Mouse (Mus musculus): ENCODE measurements around the gene Qrich1. TPM values are rescaled to one million over a fixed set of nuclear protein-coding genes. Genes with fewer than 3 reads are reported as not detected.

Gene Qrich1
- total RNA-seq, 1 experiment: 152 TPM

DNA sequence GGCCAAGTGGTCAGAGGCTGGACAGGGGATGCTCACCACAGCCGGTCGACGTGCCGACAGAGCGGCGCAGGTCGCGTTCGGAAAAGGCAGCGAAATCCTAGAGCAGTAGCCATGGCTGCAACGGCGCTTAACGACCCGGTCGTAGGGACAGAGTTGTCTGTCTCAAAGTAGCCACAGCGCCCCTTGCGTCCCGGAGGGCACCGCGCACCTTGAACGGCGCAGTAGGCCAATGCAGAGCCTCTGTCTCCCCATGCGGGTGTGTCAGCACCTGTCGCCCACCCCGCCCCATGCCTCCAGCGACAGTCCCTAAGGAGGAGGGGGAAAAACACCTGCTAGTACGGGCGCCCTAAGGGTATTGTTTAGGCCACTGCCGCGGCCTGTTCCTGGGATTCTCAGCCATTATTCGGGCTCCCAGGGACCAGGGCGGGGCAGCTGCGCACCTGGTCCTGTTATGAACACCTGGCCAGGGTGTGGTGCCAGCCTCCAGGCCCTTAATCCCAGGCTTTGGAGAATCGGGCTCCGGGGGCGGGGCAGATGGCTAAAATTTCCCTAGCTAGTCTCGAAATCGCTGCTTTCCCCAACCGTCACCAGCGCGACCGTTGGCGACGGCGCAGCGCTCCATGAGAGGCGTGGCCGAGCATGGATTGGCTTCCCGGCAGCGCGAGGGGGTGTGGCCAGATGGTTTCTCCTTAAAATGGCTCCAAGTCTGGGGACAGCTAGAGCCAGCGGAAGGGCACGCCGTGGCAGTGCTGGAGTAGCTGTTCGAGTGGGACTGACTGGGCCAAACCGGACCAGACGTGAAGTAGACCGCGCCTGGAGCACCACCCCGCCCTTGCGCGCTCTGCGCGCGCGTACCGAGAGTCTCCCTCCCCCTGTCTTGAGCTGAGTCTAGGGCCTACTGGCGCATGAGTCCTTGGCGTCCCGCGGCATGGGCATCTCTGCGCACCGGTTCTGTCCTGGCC, 50.5 kb downstream of the Qrich1 start, which contains the start of gene Ndufaf3:
TSS of gene Ndufaf3 (minus strand) at position 620 of the 962 bp plus-strand sequence.
- H3K36me3 ChIP-seq (ENCODE audit: control insufficient read depth, insufficient read depth, low read length, poor library complexity, severe bottlenecking): peaks cover 46% of the 10 kb centered on the region
- H3K4me1 ChIP-seq (ENCODE audit: control insufficient read depth in 2 of 2, insufficient read depth in 2 of 2, low read length in 2 of 2, poor library complexity in 1 of 2): peaks cover 6 to 11% of the 10 kb centered on the region in 2 experiments; a peak in 2 of 4 replicates
- in situ Hi-C loops (cut with MboI; ENCODE audit: low sequenced_read_pairs in 2 of 2, unreplicated experiment in 2 of 2): no loop called here

DNA sequence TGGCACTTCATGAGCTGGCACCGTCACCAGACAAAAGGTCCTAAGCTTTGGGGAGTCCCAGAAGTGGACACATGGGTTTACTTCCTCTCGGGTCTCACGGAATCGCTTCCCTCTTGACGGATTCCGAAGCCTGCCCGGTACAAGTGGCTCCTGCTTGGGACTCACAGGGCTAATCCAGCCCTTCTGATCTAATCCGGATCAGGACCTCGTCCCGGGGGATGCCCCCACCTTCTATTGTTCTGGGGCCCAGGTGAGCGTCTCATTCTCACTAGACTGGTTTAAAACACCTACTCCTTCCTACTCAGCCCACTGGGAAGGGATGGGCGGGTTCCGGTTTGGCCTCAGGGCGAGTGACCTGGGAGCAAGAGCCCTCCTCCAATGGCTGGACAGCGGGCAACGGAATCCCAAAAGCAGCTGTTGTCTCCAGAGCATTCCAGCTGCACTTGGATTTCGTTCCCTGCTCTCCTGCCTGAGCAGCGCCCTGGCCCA, 51.4 kb downstream of the Qrich1 start:
- Histone ChIP-seq H3K9me3 (ENCODE audit: control insufficient read depth, insufficient read depth, low read depth, low read length) (no peaks in the 10 kb centered on the region), H3K36me3 (ENCODE audit: control insufficient read depth, insufficient read depth, low read length, poor library complexity, severe bottlenecking) (peaks cover 49% of the 10 kb centered on the region), H3K4me1 (ENCODE audit: control insufficient read depth in 2 of 2, insufficient read depth in 2 of 2, low read length in 2 of 2, poor library complexity in 1 of 2) (peaks cover 6 to 11% of the 10 kb centered on the region in 2 experiments; a peak in 2 of 4 replicates), H3K27ac (ENCODE audit: insufficient read depth, low read depth, low read length, poor library complexity, severe bottlenecking) (peak overlapping the region; percentile 82), H3K9ac (ENCODE audit: insufficient read depth, low read depth, low read length, poor library complexity, severe bottlenecking) (peak overlapping the region; percentile 78), H3K4me3 (ENCODE audit: insufficient read depth in 1 of 2, low read depth in 1 of 2, low read length in 2 of 2, poor library complexity in 1 of 2, severe bottlenecking in 1 of 2) (peak overlapping the region; percentile 73 to 82)
- no peak for DNase-seq (ENCODE audit: low read depth, low spot score)
- in situ Hi-C loops (cut with MboI; ENCODE audit: low sequenced_read_pairs in 2 of 2, unreplicated experiment in 2 of 2): no loop called here
- no peak for TF ChIP-seq MAFK (IDR thresholded peaks at IDR 0.05; ENCODE audit: insufficient read depth, low read depth, low read length)
- no peak for TF ChIP-seq ZC3H11A (IDR thresholded peaks at IDR 0.05; ENCODE audit: borderline replicate concordance, low read depth, low read length)
- TF ChIP-seq HCFC1 (IDR thresholded peaks at IDR 0.05; ENCODE audit: borderline replicate concordance, insufficient read depth, low read length): no peak
- no peak for TF ChIP-seq ZNF384 (IDR thresholded peaks at IDR 0.05; ENCODE audit: low read depth, low read length)
- TF ChIP-seq CHD2 (IDR thresholded peaks at IDR 0.05; ENCODE audit: low read depth, low read length): no peak

More for the DNA sequence above, 50.5 kb downstream of the Qrich1 start, which contains the start of gene Ndufaf3:
- TF ChIP-seq ZC3H11A (IDR thresholded peaks at IDR 0.05; ENCODE audit: borderline replicate concordance, low read depth, low read length): no peak
- TF ChIP-seq HCFC1 (IDR thresholded peaks at IDR 0.05; ENCODE audit: borderline replicate concordance, insufficient read depth, low read length): peak; percentile 76; the same call in 1 of the 2 replicates
- 0 out of 2 replicates have a peak, but pooled peaks have one; percentile 1 for TF ChIP-seq MAFK (IDR thresholded peaks at IDR 0.05; ENCODE audit: insufficient read depth, low read depth, low read length)
- TF ChIP-seq ZNF384 (IDR thresholded peaks at IDR 0.05; ENCODE audit: low read depth, low read length): no peak
- peak within 1 kb of the TSS; percentile 73 to 82 for H3K4me3 ChIP-seq (ENCODE audit: insufficient read depth in 1 of 2, low read depth in 1 of 2, low read length in 2 of 2, poor library complexity in 1 of 2, severe bottlenecking in 1 of 2)
- no peaks in the 10 kb centered on the region for H3K9me3 ChIP-seq (ENCODE audit: control insufficient read depth, insufficient read depth, low read depth, low read length)
- DNase-seq (ENCODE audit: low read depth, low spot score): peak; percentile 95
- H3K27ac ChIP-seq (ENCODE audit: insufficient read depth, low read depth, low read length, poor library complexity, severe bottlenecking): peak within 1 kb of the TSS; percentile 82
- H3K9ac ChIP-seq (ENCODE audit: insufficient read depth, low read depth, low read length, poor library complexity, severe bottlenecking): peak within 1 kb of the TSS; percentile 83

DNA sequence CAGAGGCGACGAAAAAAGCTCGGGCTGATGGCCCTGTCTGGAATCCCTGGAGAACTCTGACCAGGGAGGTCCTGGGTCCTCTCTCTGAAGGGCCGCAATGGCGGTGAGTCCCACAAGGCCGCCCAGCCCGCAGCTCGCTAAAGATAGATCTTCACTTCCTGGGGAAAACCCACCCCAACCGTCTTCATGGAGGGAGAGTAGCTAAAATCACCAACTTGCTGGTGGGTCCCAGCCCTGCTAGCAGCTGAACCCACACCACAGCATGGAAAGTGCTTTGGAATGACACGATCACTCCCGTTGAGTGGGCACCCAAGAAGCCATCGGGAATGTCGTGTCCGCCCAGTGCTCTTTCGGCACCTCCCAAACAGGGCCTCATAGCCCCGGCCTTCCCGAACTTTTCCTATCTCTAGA, 51.9 kb downstream of the Qrich1 start:
- peaks cover 51% of the 10 kb centered on the region for H3K36me3 ChIP-seq (ENCODE audit: control insufficient read depth, insufficient read depth, low read length, poor library complexity, severe bottlenecking)
- H3K4me1 ChIP-seq (ENCODE audit: control insufficient read depth in 2 of 2, insufficient read depth in 2 of 2, low read length in 2 of 2, poor library complexity in 1 of 2): peaks cover 6 to 16% of the 10 kb centered on the region in 2 experiments; a peak in 3 of 4 replicates
- H3K27ac ChIP-seq (ENCODE audit: insufficient read depth, low read depth, low read length, poor library complexity, severe bottlenecking): peak overlapping the region; percentile 65
- no peaks in the 10 kb centered on the region for H3K9me3 ChIP-seq (ENCODE audit: control insufficient read depth, insufficient read depth, low read depth, low read length)
- H3K9ac ChIP-seq (ENCODE audit: insufficient read depth, low read depth, low read length, poor library complexity, severe bottlenecking): peak overlapping the region; percentile 78
- in situ Hi-C loops (cut with MboI; ENCODE audit: low sequenced_read_pairs in 2 of 2, unreplicated experiment in 2 of 2): no loop called here
- DNase-seq (ENCODE audit: low read depth, low spot score): no peak
- H3K4me3 ChIP-seq (ENCODE audit: insufficient read depth in 1 of 2, low read depth in 1 of 2, low read length in 2 of 2, poor library complexity in 1 of 2, severe bottlenecking in 1 of 2): peak overlapping the region; percentile 73 to 82
- TF ChIP-seq ZC3H11A (IDR thresholded peaks at IDR 0.05; ENCODE audit: borderline replicate concordance, low read depth, low read length) (no peak), ZNF384 (IDR thresholded peaks at IDR 0.05; ENCODE audit: low read depth, low read length) (no peak), MAFK (IDR thresholded peaks at IDR 0.05; ENCODE audit: insufficient read depth, low read depth, low read length) (no peak), CHD2 (IDR thresholded peaks at IDR 0.05; ENCODE audit: low read depth, low read length) (no peak), HCFC1 (IDR thresholded peaks at IDR 0.05; ENCODE audit: borderline replicate concordance, insufficient read depth, low read length) (no peak)

DNA sequence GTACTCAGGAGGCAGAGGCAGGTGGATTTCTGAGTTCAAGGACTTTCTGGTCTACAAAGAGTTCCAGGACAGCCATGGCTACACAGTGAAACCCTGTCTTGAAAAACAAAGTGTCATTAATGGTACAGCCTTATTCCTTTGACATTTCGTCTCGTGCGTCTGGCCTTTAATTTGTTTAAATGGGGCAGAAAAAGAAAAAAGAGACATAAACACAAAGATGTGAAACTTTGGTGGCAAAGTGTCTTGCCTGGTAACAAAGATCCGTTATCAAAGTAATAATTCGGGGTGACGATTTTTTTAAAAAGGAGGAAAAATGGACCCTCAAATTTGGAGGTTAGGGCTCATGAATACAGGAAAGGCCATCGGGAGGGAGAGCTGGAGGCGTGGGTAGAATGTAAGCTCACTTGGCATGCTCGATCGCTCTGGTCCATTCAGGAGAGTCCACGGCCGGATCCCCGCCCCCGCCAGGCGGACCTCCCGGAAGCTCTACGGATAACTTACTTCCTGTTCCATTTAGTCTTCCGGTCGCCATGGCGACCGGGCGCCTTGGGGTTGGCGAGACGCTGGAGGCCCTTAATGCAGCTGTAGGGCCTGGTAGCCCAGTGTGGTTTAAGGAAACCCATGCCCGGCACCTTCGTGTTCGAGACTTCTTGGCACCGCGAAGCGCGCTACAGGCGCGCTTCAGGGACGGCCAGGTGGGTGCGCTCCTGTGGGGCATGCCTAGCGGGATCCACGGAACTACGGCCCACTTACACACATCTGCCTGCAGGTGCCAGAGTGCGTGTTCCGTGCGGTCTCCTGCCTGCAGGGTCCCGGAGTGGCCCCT, 53.0 kb downstream of the Qrich1 start, which contains the start of gene Dalrd3:
TSS of gene Dalrd3 (plus strand) at position 506 of the 826 bp plus-strand sequence.
- in situ Hi-C loops (cut with MboI; ENCODE audit: low sequenced_read_pairs in 2 of 2, unreplicated experiment in 2 of 2): no loop called here
- DNase-seq (ENCODE audit: low read depth, low spot score): peak; percentile 83
- peaks cover 6 to 25% of the 10 kb centered on the region in 2 experiments; a peak in 3 of 4 replicates for H3K4me1 ChIP-seq (ENCODE audit: control insufficient read depth in 2 of 2, insufficient read depth in 2 of 2, low read length in 2 of 2, poor library complexity in 1 of 2)
- H3K9me3 ChIP-seq (ENCODE audit: control insufficient read depth, insufficient read depth, low read depth, low read length): no peaks in the 10 kb centered on the region
- H3K4me3 ChIP-seq (ENCODE audit: insufficient read depth in 1 of 2, low read depth in 1 of 2, low read length in 2 of 2, poor library complexity in 1 of 2, severe bottlenecking in 1 of 2): peak within 1 kb of the TSS; percentile 81 to 82
- H3K36me3 ChIP-seq (ENCODE audit: control insufficient read depth, insufficient read depth, low read length, poor library complexity, severe bottlenecking): peaks cover 40% of the 10 kb centered on the region
- peak within 1 kb of the TSS; percentile 78 for H3K9ac ChIP-seq (ENCODE audit: insufficient read depth, low read depth, low read length, poor library complexity, severe bottlenecking)
- peak within 1 kb of the TSS; percentile 14; the same call in 1 of the 2 replicates for H3K27ac ChIP-seq (ENCODE audit: insufficient read depth, low read depth, low read length, poor library complexity, severe bottlenecking)
- no peak for TF ChIP-seq ZC3H11A (IDR thresholded peaks at IDR 0.05; ENCODE audit: borderline replicate concordance, low read depth, low read length)
- no peak for TF ChIP-seq CHD2 (IDR thresholded peaks at IDR 0.05; ENCODE audit: low read depth, low read length)
- TF ChIP-seq HCFC1 (IDR thresholded peaks at IDR 0.05; ENCODE audit: borderline replicate concordance, insufficient read depth, low read length): no peak
- TF ChIP-seq ZNF384 (IDR thresholded peaks at IDR 0.05; ENCODE audit: low read depth, low read length): no peak
- TF ChIP-seq MAFK (IDR thresholded peaks at IDR 0.05; ENCODE audit: insufficient read depth, low read depth, low read length): no peak
